Mouse (Mus musculus) testis, postnatal 14 days (tissue): ENCODE data around the gene Adam10.

Experiments
- DNase-seq: peaks from one replicate; pipeline ENCODE4 v3.0.0; 2021; ENCODE audit warnings: low spot score

Gene Adam10

GRCm38 (mm10) chr9:70678682-70679131, at the start of gene Adam10:
Gene Adam10 (plus strand): TSS chr9:70678997.
- peak; percentile 99 for DNase-seq

GRCm38 (mm10) chr9:70629711-70630110, 49.1 kb upstream of the Adam10 start:
- no peak for DNase-seq

GRCm38 (mm10) chr9:70631665-70632064, 47.1 kb upstream of the Adam10 start:
- DNase-seq, result no peak

DNA sequence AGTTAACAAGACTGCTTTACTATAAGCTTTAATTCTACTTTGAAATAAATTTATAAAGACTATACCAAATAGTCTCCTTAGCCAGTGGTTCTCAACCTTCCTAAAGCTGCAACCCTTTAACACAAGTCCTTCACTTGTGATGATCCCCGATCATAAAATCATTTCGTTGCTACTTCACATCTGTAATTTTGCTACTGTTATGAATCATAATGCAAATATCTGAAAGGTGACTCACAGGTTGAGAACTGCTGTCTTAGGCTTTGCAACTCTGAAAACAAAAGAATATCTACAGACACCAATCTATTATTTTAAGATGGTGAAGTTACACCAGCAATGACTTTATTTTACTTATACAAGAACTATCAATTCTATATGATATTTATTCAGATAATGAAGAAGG, 42.0 kb upstream of the Adam10 start:
- no peak for DNase-seq

- no peak for DNase-seq
These were observed 28.5 kb upstream of the Adam10 start for GRCm38 (mm10) chr9:70650260-70650659.

GRCm38 (mm10) chr9:70650994-70651393, 27.8 kb upstream of the Adam10 start:
- DNase-seq, result no peak

GRCm38 (mm10) chr9:70652221-70652620, 26.6 kb upstream of the Adam10 start:
- DNase-seq, result no peak

GRCm38 (mm10) chr9:70653875-70654274, 24.9 kb upstream of the Adam10 start:
- no peak for DNase-seq

DNA sequence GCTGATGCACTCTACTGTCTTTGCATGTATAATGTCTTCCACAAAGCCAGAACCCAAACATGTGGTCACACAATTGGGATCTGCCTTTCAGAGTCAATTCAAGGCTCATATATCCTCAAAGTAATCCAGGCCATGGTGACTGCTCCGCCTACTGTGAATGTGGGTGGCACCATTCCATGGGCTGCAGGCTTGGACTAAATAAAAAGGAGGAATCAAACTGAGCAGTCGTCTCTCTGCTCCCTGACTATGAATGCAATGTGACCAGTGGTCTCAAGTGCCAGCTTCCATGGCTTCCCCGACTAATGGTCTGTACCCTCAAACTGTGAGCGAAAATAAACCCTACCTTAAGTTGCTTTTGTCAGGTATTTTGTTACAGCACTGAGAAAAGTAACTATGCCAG, 24.3 kb upstream of the Adam10 start:
- DNase-seq, result no peak

- DNase-seq, result no peak
These were observed 23.1 kb upstream of the Adam10 start for GRCm38 (mm10) chr9:70655764-70656129.

DNA sequence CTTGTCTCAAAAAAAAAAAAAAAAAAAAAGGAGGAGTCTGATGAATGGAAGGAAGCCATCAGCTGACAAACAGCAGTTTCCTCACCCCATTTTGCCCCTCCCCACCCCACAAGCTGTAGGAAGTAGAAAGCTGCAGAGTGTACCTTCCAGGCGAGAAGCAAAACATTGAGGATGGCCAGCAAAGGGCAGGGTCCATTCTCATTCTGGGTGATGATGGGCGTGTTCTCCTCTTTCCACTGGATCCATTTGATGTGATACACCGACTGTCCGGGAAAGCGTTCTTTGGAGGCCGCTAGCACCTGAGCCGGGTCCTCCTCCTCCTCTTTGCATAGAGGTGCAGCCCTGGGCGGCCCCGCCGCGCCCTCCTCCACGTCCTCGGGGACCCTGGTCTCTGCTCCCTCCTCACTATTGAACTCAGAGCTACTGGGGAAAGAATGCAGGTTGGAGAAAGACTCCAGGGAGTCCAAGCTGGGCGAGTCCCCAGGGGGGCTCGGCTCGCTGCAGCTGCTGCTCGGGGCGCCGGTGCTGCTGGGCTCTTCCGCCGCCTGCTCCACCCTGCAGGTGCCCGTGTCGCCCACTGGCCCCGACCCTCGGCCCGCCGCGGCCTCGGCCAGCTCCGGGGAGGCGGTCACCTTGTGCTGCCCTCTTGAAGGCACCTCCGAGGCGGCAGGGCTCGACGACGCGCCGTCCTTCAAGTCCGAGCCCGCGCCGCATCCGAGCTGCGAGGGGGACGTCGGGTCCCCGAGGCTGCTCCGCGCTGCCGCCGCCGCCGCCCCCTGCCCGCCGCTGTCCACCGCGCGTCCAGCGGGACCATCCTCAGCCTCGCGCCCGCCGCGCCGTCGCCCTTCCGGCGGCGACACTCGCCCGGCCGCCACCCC, 22.4 kb upstream of the Adam10 start, which contains the start of gene Gm10642:
TSS of gene Gm10642 (plus strand) at position 122 of the 878 bp plus-strand sequence.
- peak; percentile 68 for DNase-seq

DNA sequence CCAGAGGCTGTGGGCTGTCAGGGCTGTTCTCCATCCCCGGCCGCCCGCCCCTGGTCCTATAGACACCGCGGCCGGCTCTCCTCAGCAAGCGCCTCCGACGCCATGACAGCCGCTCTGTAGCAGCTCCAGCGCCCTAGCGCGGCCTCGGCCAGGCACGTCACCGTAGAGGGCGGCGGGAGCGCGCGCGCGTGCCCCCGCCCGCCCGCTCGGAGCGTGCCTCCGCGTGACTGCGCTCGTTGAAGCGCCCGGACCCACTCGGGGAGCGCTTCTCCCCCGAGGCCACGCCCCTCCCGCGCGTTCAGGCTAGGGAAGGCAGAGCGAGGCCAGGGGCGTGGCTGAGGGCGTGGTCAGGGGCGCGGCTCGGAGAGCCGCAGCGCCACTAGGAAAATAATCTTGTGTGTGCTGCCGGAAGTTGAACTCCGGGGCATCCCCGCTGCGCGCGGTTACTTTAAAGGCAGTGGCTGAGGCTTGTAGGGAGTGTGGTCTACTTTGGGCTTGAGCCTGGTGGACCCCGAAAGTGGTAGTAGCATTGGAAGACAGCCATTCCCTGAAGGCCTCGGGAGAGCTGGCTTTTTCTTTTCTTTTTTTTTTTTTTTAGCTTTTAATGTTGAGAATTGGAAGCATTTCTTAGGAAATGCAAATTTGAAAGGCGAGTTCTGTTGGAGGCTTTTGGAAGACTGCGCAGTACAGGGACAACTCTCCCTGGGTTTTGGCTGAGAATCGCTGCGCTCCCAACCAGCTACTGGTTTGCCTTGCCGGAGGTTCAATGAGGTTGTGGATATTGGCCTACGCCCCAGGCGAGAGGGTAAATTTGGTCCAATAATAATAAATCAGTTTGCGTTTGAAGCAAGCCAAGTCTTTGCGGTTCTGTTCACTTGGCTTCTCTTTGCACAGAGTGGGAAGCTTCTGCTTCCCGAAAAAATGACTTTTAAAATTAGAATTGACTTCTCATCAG, 21.5 kb upstream of the Adam10 start, which contains the start of gene Mindy2:
TSS of gene Mindy2 (minus strand) at position 162 of the 955 bp plus-strand sequence.
- DNase-seq, result peak; percentile 98

DNA sequence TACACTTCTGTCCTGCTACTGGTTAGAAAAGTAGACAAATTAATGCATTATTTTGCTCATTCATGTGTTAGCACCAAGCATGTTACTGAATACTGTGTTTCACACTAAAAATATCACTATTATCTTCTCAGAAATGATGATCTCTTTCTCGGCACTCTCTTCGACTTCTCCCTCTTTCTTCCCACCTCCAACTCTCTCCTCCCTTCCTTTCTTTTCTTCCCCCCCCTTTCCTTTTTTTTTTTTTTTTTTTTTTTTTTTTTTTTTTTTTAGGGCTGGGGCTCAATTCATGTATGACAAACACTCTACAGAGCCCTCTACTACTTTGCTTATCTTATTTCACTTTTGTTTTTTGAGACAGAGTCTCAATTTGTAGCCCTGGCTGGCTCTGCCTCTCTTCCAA, 20.5 kb upstream of the Adam10 start:
- no peak for DNase-seq

DNA sequence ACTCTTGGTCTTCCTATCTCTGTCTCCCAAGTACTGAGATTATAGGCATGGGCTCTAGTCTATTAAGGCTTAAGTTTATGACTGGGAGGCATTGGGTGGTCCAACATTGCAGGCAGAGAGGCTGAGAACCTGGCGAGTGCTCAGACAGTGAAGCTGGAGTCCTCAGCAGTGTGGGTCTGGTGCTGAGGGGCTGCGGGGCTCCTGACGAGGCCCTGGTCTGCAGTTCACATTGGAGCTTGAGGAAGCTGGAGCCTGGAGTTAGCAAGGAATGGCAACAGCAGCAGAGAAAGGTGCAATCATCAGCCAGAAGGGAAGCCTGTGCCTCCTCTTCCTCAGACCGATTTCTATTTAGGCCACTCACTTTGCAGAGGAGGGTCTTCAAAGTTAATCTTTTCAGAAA, 13.9 kb upstream of the Adam10 start:
- DNase-seq, result no peak

DNA sequence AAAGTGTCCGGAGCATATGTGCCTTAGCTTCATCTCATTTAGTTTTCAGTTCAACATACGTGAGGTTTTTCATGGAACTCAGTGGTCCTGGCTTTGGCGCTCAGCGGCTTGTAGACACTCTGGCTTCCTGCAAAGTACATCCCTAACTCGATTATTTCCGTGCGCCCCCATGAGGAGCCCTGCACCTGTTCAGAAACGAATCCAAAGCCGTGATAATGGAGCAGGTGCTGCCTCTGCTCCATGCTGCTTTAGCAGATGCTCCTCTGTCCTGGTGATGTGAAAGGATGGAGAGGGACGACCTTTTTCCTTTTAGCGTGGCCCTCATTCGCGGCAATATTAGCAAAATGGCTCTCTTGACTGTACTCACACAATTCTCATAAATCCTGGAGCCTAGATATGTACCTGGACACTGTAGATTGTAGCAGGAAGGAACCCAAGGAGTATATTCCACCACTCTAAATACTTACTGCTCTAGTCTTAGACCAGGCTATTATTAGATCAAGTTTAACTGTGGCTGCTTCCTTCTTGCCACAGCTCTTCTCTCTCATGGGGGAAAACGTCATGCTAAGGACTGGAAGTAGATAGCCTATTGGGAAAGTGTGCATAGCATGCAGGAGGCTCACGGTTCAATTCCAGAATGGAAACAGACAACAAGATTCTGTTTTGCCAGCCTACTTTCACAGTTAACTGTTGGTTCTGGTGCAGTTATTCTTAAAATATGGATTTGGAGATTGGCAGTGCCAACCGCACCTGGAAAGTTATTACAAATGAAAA, 13.2 kb upstream of the Adam10 start:
- no peak for DNase-seq

- no peak for DNase-seq
These were observed 12.0 kb upstream of the Adam10 start for GRCm38 (mm10) chr9:70666811-70667210.

DNA sequence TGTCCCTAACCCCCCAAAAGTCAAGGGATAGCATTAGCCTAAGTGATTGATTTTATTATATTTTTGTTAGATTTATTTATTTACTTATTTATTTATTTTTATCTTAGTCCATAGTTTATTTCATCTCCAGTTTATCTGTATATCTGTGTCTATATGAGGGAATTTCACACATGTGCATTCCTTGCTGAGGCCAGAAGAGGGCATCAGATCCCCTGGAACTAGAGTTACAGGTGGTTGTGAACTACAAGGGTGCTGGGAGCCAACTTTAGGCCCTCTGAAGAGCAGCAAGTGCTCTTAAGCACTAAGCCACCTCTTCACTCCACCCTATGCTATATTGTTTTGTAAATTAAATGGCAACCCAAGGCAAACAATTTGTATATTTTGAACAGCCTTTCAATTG, 10.7 kb upstream of the Adam10 start:
- no peak for DNase-seq

GRCm38 (mm10) chr9:70669197-70669596, 9.6 kb upstream of the Adam10 start:
- DNase-seq, result no peak

- DNase-seq, result no peak
These were observed 8.4 kb upstream of the Adam10 start for GRCm38 (mm10) chr9:70670381-70670780.

DNA sequence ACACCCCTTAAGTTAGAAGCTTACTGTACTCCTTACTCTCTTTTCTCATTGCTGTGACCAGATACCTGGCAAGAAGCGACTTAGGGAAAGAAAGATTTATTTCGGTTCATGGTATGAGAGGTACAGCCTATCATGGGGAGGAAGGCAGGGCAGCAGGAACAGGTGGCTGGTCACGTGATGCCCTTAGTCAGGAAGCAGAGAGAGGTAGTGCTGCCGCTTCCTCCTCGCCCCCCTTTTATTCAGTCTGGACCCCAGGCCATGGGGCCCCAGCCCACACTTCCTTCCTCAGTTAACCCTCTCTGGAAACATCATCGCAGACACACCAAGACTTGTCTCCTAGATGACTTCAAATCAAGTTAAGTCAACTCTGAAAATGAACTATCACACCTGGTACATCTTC, 7.5 kb upstream of the Adam10 start:
- no peak for DNase-seq

GRCm38 (mm10) chr9:70671772-70672579, 6.8 kb upstream of the Adam10 start:
- DNase-seq, result no peak
